Mouse (Mus musculus): Measurements from ENCODE around the gene Mfn1.
A peak's percentile ranks its signal among the peaks of the same experiment; 100 is the strongest.

The Mfn1 gene

DNA sequence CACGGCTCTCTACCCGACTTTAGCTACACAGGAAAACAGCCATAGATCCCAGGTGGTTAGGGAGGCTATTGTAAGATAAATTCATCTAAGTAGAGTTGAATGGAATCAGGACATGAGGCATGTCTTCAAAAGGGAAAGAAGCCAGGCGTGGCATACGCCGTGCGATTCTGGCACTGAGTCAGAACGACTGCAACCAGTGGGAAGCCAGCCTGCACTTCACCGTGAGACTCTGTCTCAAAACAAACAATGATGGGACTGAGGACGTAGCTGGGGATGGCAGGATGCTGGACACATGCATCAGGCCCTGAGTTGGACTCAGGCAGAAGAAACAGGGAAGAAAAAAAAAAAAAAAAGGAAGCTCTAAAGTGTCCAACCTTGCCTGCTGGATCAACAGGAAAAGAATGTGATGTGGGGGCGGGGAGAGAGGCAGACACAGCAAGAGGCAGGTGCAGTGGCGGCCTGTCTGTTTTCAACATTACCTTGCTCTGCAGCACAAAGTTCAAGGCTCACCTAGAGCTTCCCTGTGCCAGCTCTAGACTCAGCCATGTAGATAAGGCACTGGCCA is 82.4 kb downstream of the Mfn1 start:
- no peak for DNase-seq (ENCODE audit: low spot score)

DNA sequence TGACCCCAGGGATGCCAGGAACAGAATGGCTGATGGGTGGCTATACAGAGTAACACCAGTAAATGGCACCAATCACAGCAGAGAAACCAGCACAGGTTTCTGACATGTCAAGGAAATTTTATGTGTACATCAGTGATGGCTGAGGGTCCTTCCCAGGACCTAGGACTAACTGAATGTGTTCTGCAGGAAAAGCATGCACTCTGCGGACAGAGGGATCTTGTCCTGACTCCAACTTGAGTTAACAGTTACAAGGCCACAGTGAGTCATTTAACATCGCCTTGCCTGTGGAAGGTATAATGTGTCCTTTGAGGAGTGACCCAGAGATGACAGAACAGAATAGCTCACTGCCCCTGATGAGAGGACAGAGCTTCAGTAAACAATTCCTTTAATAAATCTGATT is 85.5 kb downstream of the Mfn1 start:
- DNase-seq (ENCODE audit: low spot score) = no peak

- DNase-seq (ENCODE audit: low spot score) = no peak
These were observed 86.1 kb downstream of the Mfn1 start for GRCm38 (mm10) chr3:32615376-32615775.

DNA sequence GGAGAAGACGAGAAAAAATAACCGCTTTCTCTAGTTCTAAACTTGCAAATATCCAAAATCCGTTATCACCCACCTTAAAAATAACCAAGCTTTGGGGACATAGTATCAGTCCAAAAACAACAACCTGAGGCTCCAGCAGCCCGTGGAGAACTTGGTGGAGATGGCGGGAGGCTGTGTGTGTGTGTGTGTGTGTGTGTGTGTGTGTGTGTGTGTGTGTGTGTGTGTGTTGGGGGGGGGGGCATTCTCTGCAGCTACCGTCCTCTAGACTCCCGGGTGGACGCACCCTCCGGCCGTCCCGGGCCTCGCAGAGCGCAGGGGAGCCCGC is 86.7 kb downstream of the Mfn1 start:
- DNase-seq (ENCODE audit: low spot score) = no peak

DNA sequence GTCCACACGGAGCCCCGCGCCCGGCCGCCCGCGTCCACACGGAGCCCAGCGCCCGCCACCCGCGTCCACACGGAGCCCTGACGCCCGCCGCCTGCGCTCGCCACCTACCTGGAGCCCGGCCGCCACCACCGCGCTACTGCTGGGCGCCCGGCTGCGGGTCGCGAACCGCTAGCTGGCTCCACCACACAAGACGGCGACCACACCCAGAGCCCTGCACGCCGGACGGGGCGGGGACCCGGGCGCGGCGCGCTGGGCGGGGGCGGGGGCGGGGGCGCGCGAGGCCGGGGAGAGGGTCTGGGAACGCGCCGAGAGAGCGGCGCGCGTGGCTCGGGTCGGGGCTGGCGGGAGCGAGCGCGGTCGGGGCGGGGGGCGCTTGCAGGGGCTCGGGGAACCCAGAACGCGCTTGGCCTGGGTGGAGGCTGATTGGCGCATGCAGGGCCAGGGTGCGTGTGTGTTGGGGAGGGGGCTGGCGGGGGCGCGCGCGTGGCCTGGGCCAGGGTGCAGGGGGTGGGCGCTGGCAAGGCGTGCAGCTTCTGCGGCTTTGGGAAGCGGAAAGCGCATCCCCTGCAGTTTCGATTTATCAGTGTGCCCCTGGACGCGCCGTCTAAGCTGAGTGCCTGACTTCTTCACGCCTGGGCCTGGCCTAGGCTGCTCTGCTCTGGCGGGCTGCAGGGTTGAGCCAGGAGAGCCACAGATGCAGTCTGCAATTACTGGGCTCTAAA is 87.2 kb downstream of the Mfn1 start, which contains the start of gene Gnb4:
Gene Gnb4, minus strand, starts transcription at position 255 of the 722 bp plus-strand sequence.
- DNase-seq (ENCODE audit: low spot score) = peak; percentile 12

GRCm38 (mm10) chr3:32617053-32617642 is 87.9 kb downstream of the Mfn1 start:
- no peak for DNase-seq (ENCODE audit: low spot score)

DNA sequence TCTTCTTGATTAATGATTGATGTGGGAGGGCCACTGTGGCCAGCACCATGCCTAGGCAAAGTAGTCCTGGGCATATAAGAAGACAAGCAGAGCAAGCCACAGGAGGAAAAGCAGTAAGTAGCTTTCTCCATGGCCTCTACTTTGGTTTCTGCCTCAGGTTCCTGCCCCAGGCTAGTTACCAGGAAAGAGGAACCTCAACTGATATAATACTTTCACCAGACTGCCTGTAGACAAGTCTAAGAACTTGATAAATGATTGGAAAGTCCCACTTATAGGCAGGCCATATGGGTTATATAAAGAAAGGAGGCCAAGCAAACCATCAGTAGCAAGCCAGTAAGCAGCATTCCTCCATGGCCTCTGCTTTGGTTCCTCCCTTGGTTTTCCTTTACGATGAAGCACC is 92.4 kb downstream of the Mfn1 start:
- no peak for DNase-seq (ENCODE audit: low spot score)

DNA sequence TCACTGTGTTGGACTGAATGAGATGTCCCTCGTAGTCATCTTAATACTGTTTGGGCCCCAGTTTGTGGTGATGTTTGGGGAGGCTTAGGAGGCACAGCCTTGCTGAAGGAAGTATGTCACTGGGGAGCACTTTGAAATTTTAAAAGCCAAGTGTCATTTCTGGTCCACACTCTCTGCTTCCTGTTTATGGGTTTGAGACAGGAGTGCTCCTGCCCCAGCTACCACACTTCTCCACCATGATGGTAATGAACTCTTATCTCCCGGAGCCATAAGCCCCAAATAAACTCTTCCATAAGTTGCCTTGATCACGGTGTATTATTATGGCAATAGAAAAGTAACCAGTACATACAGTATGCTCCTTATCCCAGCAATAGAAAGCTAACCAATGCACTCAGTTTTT is 92.8 kb downstream of the Mfn1 start:
- DNase-seq (ENCODE audit: low spot score) = no peak

DNA sequence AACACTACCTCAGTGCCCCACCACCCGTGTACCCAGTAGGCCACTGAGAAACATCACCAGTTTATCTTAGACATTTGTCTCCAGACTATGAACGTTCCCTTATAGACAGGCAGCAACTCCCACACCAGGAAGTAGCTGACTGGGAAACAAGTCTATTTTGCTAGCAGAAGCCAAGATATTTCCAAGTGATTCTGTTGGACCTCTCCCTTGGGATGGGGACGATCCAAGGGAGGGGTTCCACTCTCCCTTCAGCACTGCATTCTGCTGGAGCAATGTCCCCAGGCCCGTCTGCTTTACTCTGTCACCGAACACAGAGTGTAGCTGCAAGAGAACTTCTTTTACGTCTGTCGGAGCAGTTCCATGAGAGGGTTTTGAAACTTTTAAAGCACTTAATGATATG is 98.9 kb downstream of the Mfn1 start:
- no peak for DNase-seq (ENCODE audit: low spot score)
